Mouse (Mus musculus) CH12.LX (cell line): ENCODE results near the gene Amn1. TPM values are rescaled to one million over a fixed set of nuclear protein-coding genes. Genes with fewer than 3 reads are reported as not detected.

ENCODE experiments used
- DNase-seq: peaks from one replicate; pipeline ENCODE4 v3.0.0-alpha.2; 2013; ENCODE audit errors: extremely low read depth
- H3K27ac ChIP-seq: 2 replicates; pipeline ENCODE4 v1.5.1; 2012; ENCODE audit warnings: low read depth, mild to moderate bottlenecking, control low read depth, moderate library complexity; ENCODE audit not compliant: insufficient read depth
- H3K27me3 ChIP-seq: replicated peaks from 2 replicates; pipeline ENCODE3; 2012; ENCODE audit warnings: inconsistent platforms
- H3K36me3 ChIP-seq, 2 experiments: replicated peaks in 1 of 2; 2 replicates each; pipeline versions ENCODE3 to v1.6.1; 2012; ENCODE audit warnings: inconsistent platforms in 1 of 2, low read length in 1 of 2, mild to moderate bottlenecking in 1 of 2, mixed read lengths in 1 of 2, moderate library complexity in 1 of 2; ENCODE audit not compliant: control insufficient read depth in 1 of 2, insufficient read depth in 1 of 2
- H3K4me1 ChIP-seq, 2 experiments: 2 replicates each; pipeline ENCODE4 v1.6.1; 2012; ENCODE audit warnings: inconsistent platforms in 1 of 2, moderate library complexity in 1 of 2; ENCODE audit not compliant: insufficient read depth in 2 of 2, control insufficient read depth in 1 of 2
- H3K4me2 ChIP-seq: 2 replicates; pipeline ENCODE4 v1.6.1; 2012; ENCODE audit warnings: low read depth, mild to moderate bottlenecking, control low read depth; ENCODE audit not compliant: poor library complexity, insufficient read depth, severe bottlenecking
- H3K4me3 ChIP-seq, 3 experiments: fragments of 150-350 bp in 1 of 3; sonication (generic) in 1 of 3; replicated peaks in 1 of 3; 2 replicates each; pipeline versions ENCODE3 to v1.5.1; 2011 to 2012; ENCODE audit warnings: low read depth in 2 of 3, low read length in 2 of 3, mild to moderate bottlenecking in 2 of 3, moderate library complexity in 2 of 3, control low read depth in 1 of 3, improper control_type of control experiment in 1 of 3, inconsistent platforms in 1 of 3, mixed read lengths in 1 of 3; ENCODE audit not compliant: poor library complexity in 1 of 3
- H3K79me2 ChIP-seq: replicated peaks from 2 replicates; pipeline ENCODE4 v1.6.1; 2012; ENCODE audit warnings: mild to moderate bottlenecking, moderate library complexity; ENCODE audit not compliant: control insufficient read depth, poor library complexity, insufficient read depth, severe bottlenecking; ENCODE audit errors: extremely low read depth
- H3K9ac ChIP-seq: 2 replicates; pipeline ENCODE4 v1.6.1; 2012; ENCODE audit warnings: low read depth, mild to moderate bottlenecking, control low read depth, moderate library complexity; ENCODE audit not compliant: insufficient read depth
- H3K9me3 ChIP-seq: replicated peaks from 2 replicates; pipeline ENCODE3; 2012; ENCODE audit warnings: low read length, inconsistent platforms, mixed read lengths
- BHLHE40 ChIP-seq: IDR thresholded peaks from 2 replicates; pipeline ENCODE4 v1.6.1; 2011; ENCODE audit warnings: mild to moderate bottlenecking, low read depth, low read length, improper control_type of control experiment
- CHD1 ChIP-seq: IDR thresholded peaks from 2 replicates; pipeline ENCODE4 v1.6.1; 2012; ENCODE audit warnings: low read depth, low read length, improper control_type of control experiment, inconsistent platforms
- CHD2 ChIP-seq: IDR thresholded peaks from 2 replicates; pipeline ENCODE4 v1.6.1; 2011; ENCODE audit warnings: low read length, improper control_type of control experiment
- CTCF ChIP-seq, 2 experiments: IDR thresholded peaks in 1 of 2; conservative IDR thresholded peaks in 1 of 2; 2 replicates each; pipeline ENCODE4 v1.5.1; 2011 to 2012; ENCODE audit warnings: low read depth in 2 of 2, low read length in 2 of 2, improper control_type of control experiment in 1 of 2, inconsistent platforms in 1 of 2, mild to moderate bottlenecking in 1 of 2, moderate library complexity in 1 of 2
- E2F4 ChIP-seq: IDR thresholded peaks from 2 replicates; pipeline ENCODE4 v1.6.1; 2011; ENCODE audit warnings: low read depth, low read length, improper control_type of control experiment; ENCODE audit not compliant: insufficient replicate concordance
- ELF1 ChIP-seq: IDR thresholded peaks from 2 replicates; pipeline ENCODE4 v1.6.1; 2014; ENCODE audit warnings: low read depth, mild to moderate bottlenecking, inconsistent platforms, low read length, improper control_type of control experiment
- EP300 ChIP-seq: IDR thresholded peaks from 2 replicates; pipeline ENCODE4 v1.6.1; 2011; ENCODE audit warnings: low read length, improper control_type of control experiment
- ETS1 ChIP-seq: conservative IDR thresholded peaks from 2 replicates; pipeline ENCODE4 v1.6.1; 2012; ENCODE audit warnings: low read depth, mild to moderate bottlenecking, inconsistent platforms, low read length, improper control_type of control experiment, moderate library complexity
- GABPA ChIP-seq: IDR thresholded peaks from 2 replicates; pipeline ENCODE4 v1.6.1; 2012; ENCODE audit warnings: low read depth, low read length, improper control_type of control experiment, inconsistent platforms; ENCODE audit not compliant: insufficient replicate concordance
- HCFC1 ChIP-seq: IDR thresholded peaks from 2 replicates; pipeline ENCODE4 v1.6.1; 2012; ENCODE audit warnings: low read depth, mild to moderate bottlenecking, inconsistent platforms, low read length, improper control_type of control experiment
- IRF4 ChIP-seq: IDR thresholded peaks from 2 replicates; pipeline ENCODE4 v1.6.1; 2014; ENCODE audit warnings: low read depth, mild to moderate bottlenecking, inconsistent platforms, low read length, improper control_type of control experiment
- JUN ChIP-seq: IDR thresholded peaks from 2 replicates; pipeline ENCODE4 v1.6.1; 2011; ENCODE audit warnings: low read depth, mild to moderate bottlenecking, low read length, improper control_type of control experiment, moderate library complexity; ENCODE audit not compliant: insufficient read depth
- JUND ChIP-seq: conservative IDR thresholded peaks from 2 replicates; pipeline ENCODE4 v1.6.1; 2011; ENCODE audit warnings: low read depth, low read length, improper control_type of control experiment
- KAT2A ChIP-seq: IDR thresholded peaks from 2 replicates; pipeline ENCODE4 v1.6.1; 2012; ENCODE audit warnings: low read length, improper control_type of control experiment, inconsistent platforms; ENCODE audit not compliant: insufficient replicate concordance
- MAFK ChIP-seq: IDR thresholded peaks from 2 replicates; pipeline ENCODE4 v1.6.1; 2011; ENCODE audit warnings: low read length, improper control_type of control experiment; ENCODE audit not compliant: insufficient replicate concordance
- MAX ChIP-seq: IDR thresholded peaks from 2 replicates; pipeline ENCODE4 v1.6.1; 2011; ENCODE audit warnings: low read length, improper control_type of control experiment
- MAZ ChIP-seq: IDR thresholded peaks from 2 replicates; pipeline ENCODE4 v1.6.1; 2012; ENCODE audit warnings: low read depth, mild to moderate bottlenecking, inconsistent platforms, low read length, improper control_type of control experiment, moderate library complexity
- MEF2A ChIP-seq: IDR thresholded peaks from 2 replicates; pipeline ENCODE4 v1.6.1; 2014; ENCODE audit warnings: low read depth, mild to moderate bottlenecking, inconsistent platforms, low read length, improper control_type of control experiment, borderline replicate concordance
- MXI1 ChIP-seq: IDR thresholded peaks from 2 replicates; pipeline ENCODE4 v1.6.1; 2011; ENCODE audit warnings: mild to moderate bottlenecking, low read depth, low read length, improper control_type of control experiment
- MYC ChIP-seq: IDR thresholded peaks from 2 replicates; pipeline ENCODE4 v1.6.1; 2011; ENCODE audit warnings: low read depth, mild to moderate bottlenecking, improper control_type of control experiment, low read length
- NELFE ChIP-seq: IDR thresholded peaks from 2 replicates; pipeline ENCODE4 v1.6.1; 2011; ENCODE audit warnings: low read depth, low read length, improper control_type of control experiment
- NRF1 ChIP-seq: IDR thresholded peaks from 2 replicates; pipeline ENCODE4 v1.6.1; 2014; ENCODE audit warnings: low read depth, mild to moderate bottlenecking, inconsistent platforms, low read length, improper control_type of control experiment, moderate library complexity
- PAX5 ChIP-seq: IDR thresholded peaks from 2 replicates; pipeline ENCODE4 v1.6.1; 2012; ENCODE audit warnings: low read length, inconsistent platforms, mixed read lengths
- POLR2A ChIP-seq: IDR thresholded peaks from 2 replicates; pipeline ENCODE4 v1.6.1; 2011; ENCODE audit warnings: low read depth, mild to moderate bottlenecking, improper control_type of control experiment, low read length
- POLR2AphosphoS2 ChIP-seq: IDR thresholded peaks from 2 replicates; pipeline ENCODE4 v1.6.1; 2011; ENCODE audit warnings: low read depth, low read length, improper control_type of control experiment
- RAD21 ChIP-seq: IDR thresholded peaks from 2 replicates; pipeline ENCODE4 v1.6.1; 2011; ENCODE audit warnings: low read depth, mild to moderate bottlenecking, low read length, improper control_type of control experiment, moderate library complexity
- RCOR1 ChIP-seq: conservative IDR thresholded peaks from 2 replicates; pipeline ENCODE4 v1.6.1; 2012; ENCODE audit warnings: low read depth, mild to moderate bottlenecking, inconsistent platforms, low read length, improper control_type of control experiment
- SIN3A ChIP-seq: IDR thresholded peaks from 2 replicates; pipeline ENCODE4 v1.6.1; 2012; ENCODE audit warnings: low read length, improper control_type of control experiment, inconsistent platforms
- SMC3 ChIP-seq: IDR thresholded peaks from 2 replicates; pipeline ENCODE4 v1.6.1; 2011; ENCODE audit warnings: low read depth, low read length, improper control_type of control experiment
- TBP ChIP-seq: conservative IDR thresholded peaks from 2 replicates; pipeline ENCODE4 v1.6.1; 2011; ENCODE audit warnings: low read depth, low read length, improper control_type of control experiment
- TCF12 ChIP-seq: IDR thresholded peaks from 2 replicates; pipeline ENCODE4 v1.6.1; 2014; ENCODE audit warnings: low read depth, mild to moderate bottlenecking, inconsistent platforms, low read length, improper control_type of control experiment
- UBTF ChIP-seq: IDR thresholded peaks from 2 replicates; pipeline ENCODE4 v1.6.1; 2012; ENCODE audit warnings: low read depth, mild to moderate bottlenecking, inconsistent platforms, low read length, improper control_type of control experiment, moderate library complexity
- USF1 ChIP-seq: IDR thresholded peaks from 2 replicates; pipeline ENCODE4 v1.6.1; 2014; ENCODE audit warnings: low read depth, mild to moderate bottlenecking, inconsistent platforms, low read length, improper control_type of control experiment
- USF2 ChIP-seq: conservative IDR thresholded peaks from 2 replicates; pipeline ENCODE4 v1.6.1; 2011; ENCODE audit warnings: low read depth, low read length, improper control_type of control experiment
- ZC3H11A ChIP-seq: IDR thresholded peaks from 2 replicates; pipeline ENCODE4 v1.6.1; 2012; ENCODE audit warnings: low read depth, mild to moderate bottlenecking, inconsistent platforms, low read length, improper control_type of control experiment
- ZKSCAN1 ChIP-seq: IDR thresholded peaks from 2 replicates; pipeline ENCODE4 v1.6.1; 2012; ENCODE audit warnings: low read depth, inconsistent platforms, low read length, improper control_type of control experiment, borderline replicate concordance
- ZMIZ1 ChIP-seq: IDR thresholded peaks from 2 replicates; pipeline ENCODE4 v1.6.1; 2012; ENCODE audit warnings: low read depth, mild to moderate bottlenecking, inconsistent platforms, low read length, improper control_type of control experiment
- ZNF384 ChIP-seq: IDR thresholded peaks from 2 replicates; pipeline ENCODE4 v1.6.1; 2012; ENCODE audit warnings: low read depth, low read length, improper control_type of control experiment, inconsistent platforms
- dilution Hi-C: fragments of 300-500 bp; cut with MboI; formaldehyde crosslinking; loops from 2 replicates; pipeline ENCODE4 v1.14.3; 2020; ENCODE audit warnings: low sequenced_read_pairs; ENCODE audit not compliant: extremely low pct_unique_long_range_greater_than_20kb, extremely low pct_ligation_motif_present
- in situ Hi-C: fragments of 300-500 bp; cut with MboI; formaldehyde crosslinking; loops from 3 replicates; pipeline ENCODE4 v1.14.3; 2019; ENCODE audit warnings: low sequenced_read_pairs, low pct_ligation_motif_present, low pct_unique_long_range_greater_than_20kb, mixed read lengths
- polyA plus RNA-seq: library from polyadenylated mRNA; unstranded; fragments of >175 nt; gene quantifications from 2 replicates; pipeline ENCODE4 v1.2.1, GENCODE M21; 2012; ENCODE audit warnings: low read depth; ENCODE audit not compliant: insufficient read length
- total RNA-seq, 2 experiments: library from RNA; depleted of rRNA; stranded (reverse); fragments of 300-350 nt in 1 of 2; fragments of >200 nt in 1 of 2; gene quantifications; 2 replicates each; pipeline ENCODE4 v1.2.3; 2012 to 2014

Amn1 gene
- total and polyA plus RNA-seq, 3 experiments, result 3.2 to 8.9 (median 6.3) TPM

DNA sequence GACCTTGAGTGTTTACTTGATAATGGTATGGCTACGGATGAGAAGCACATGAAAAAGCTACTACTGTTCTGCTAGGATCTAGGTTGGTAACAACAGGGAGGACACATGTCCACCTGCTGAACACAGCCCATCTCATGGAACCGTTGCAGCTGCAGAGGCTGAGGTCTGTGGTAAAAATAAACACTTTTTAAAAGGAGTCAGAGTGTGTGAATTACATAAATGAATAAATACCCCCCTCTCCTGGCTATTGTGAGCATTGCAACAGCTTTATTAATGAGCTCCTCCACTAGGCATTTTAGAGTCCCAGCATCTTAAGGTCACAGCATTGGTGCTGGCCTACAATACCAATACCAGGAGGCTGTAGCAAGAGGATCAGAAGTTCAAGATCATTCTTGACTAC lies 68.7 kb downstream of the Amn1 start:
- in situ Hi-C loops (loop anchor here (5.0 to 25.0 kb wide), 3 partner anchors 55 to 183 kb away; partner anchors contain the start of gene Sinhcaf), dilution Hi-C loops (no loop called here)
- peaks cover 5 to 11% of the 10 kb centered on the region in 2 experiments; a peak in 3 of 4 replicates for H3K4me1 ChIP-seq
- H3K9ac ChIP-seq, result no peak overlapping the region
- DNase-seq, result peak; percentile 77
- H3K4me2 ChIP-seq, result no peak overlapping the region
- H3K27me3 ChIP-seq, result no peaks in the 10 kb centered on the region
- no peak overlapping the region for H3K4me3 ChIP-seq
- no peak overlapping the region for H3K27ac ChIP-seq
- TF ChIP-seq ETS1, result no peak
- no peak for TF ChIP-seq EP300
- TF ChIP-seq SIN3A, result peak; percentile 49; the same call in 1 of the 2 replicates
- TF ChIP-seq GABPA, result no peak
- TF ChIP-seq ZC3H11A, result peak; percentile 92
- TF ChIP-seq ELF1, result no peak
- no peak for TF ChIP-seq CHD2
- TF ChIP-seq RCOR1, result no peak
- no peak for TF ChIP-seq HCFC1
- no peak for TF ChIP-seq NRF1
- no peak for TF ChIP-seq USF1
- no peak for TF ChIP-seq MAX
- no peak for TF ChIP-seq POLR2A
- no peak for TF ChIP-seq NELFE
- no peak for TF ChIP-seq JUND
- TF ChIP-seq MAZ, result no peak
- peak; percentile 98 for TF ChIP-seq SMC3
- TF ChIP-seq IRF4, result no peak; the same call in 1 of the 2 replicates
- peak; percentile 99 for TF ChIP-seq RAD21
- no peak for TF ChIP-seq TBP
- TF ChIP-seq MYC, result 0 out of 2 replicates have a peak, but pooled peaks have one; percentile 54
- no peak for TF ChIP-seq USF2
- TF ChIP-seq PAX5, result no peak
- TF ChIP-seq MAFK, result no peak
- TF ChIP-seq ZKSCAN1, result no peak
- TF ChIP-seq BHLHE40, result no peak
- no peak for TF ChIP-seq UBTF
- peak; percentile 78 to 97 for TF ChIP-seq CTCF (conservative IDR thresholded peaks at IDR 0.05 in 1 of 2, IDR thresholded peaks at IDR 0.05 in 1 of 2; ENCODE audit: low read depth in 2 of 2, low read length in 2 of 2)
- no peak for TF ChIP-seq ZNF384
- no peak for TF ChIP-seq KAT2A
- TF ChIP-seq JUN, result 0 out of 2 replicates have a peak, but pooled peaks have one; percentile 10
- peak; percentile 79 for TF ChIP-seq MEF2A
- no peak for TF ChIP-seq CHD1
- TF ChIP-seq POLR2AphosphoS2, result no peak
- no peak for TF ChIP-seq MXI1
- no peak for TF ChIP-seq E2F4
- TF ChIP-seq TCF12, result no peak
- TF ChIP-seq ZMIZ1, result no peak
- no peaks in the 10 kb centered on the region for H3K9me3 ChIP-seq
- no peaks in the 10 kb centered on the region for H3K36me3 ChIP-seq
- H3K79me2 ChIP-seq, result no peaks in the 10 kb centered on the region
